Mouse (Mus musculus): Measurements from ENCODE around the gene Hmcn2.

The Hmcn2 gene

DNA sequence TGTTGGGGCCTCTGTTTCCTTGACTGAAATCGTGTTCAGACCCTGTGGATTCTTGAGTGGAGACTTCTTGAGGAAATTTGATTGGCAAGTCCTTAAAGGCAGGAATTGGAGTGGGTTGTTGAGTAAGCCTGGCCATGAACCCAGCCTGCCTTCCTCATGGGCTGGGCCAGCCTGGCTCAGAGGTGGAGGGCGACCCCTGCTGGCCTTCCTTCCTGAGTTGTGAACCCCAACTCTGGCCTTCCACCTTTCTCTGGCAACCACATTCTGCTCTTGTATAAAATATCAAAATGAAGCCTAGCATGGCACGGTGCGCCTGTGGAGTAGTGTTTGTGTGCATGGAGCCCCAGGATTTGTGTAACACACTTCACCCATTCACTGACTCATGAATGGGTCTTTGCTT is 8.5 kb upstream of the Hmcn2 start:
- no peak for DNase-seq

DNA sequence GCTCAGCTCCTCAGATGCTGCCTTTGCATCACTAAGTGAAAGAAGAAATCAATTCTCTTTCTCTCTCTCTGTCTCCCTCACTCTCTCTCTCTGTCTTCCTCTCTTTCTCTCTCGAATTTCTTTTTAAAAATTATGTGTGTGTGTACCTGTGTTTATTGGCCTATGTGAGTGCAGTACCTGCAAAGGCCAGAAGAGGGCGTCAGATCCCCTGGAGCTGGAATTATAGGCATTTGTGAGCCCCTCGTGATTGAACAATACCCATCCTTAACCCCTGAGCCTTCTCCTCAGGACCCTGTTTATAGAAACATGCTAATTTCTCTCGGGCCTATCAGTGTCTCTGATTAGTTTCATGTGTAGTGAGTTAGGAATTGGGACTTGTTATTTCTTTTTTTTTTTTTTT is 6.0 kb upstream of the Hmcn2 start:
- no peak for DNase-seq

DNA sequence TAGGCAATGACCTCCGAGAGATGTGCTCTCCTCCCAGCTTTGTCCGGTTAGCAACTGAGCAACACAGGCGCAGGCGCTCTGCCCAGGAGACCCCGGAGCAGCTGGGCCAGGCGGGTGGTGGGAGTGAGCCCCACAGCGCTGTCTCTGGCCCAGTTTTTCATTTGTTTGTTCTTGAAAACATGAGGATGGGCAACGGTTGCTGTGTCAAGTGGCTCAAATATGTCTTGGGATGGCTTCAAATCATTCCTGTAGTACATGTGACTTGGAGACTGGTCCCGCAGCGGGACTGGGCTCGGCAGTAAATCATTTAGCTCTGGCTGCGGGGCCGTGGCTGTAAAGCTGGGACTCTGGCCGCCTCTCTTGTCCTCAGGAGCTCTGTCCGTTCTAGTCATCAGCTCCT is 4.7 kb upstream of the Hmcn2 start:
- no peak for DNase-seq

DNA sequence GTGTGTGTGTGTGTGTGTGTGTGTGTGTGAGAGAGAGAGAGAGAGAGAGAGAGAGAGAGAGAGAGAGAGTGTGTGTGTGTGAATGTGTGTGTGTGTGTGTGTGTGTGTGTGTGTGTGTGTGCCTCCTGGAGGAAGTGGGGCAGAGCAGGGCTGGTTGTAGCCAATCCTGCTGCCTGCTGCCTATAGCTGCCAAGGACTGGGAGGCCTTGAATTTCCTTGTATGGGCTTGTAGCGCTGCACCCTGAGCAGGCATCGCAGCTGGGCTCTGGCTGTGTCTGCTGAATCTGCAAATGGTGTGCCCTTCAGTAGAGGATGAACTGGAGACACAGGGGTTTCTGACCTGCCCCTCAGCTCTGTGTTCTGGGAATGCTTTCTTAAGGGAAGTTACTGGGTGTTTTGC is 3.9 kb downstream of the Hmcn2 start:
- no peak for DNase-seq

DNA sequence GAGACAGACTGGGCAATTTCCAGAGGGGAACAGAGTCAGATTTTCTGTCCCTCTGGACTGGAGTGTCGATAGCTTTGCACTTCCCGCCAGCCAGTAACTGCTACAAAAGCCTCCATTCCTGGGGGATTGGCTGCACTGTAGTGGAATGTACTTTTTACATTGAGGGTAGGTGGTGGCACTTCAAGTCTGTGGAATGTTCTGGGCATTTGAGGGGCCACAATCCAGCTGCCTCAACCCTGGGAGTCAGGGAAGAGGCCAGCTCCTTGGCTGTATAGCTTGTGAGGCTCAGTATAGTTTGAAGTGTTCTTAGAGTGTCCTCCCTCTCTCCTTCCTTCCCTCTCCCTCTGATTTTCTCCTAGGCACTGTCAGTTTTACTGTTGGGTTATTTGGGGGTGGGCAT is 5.0 kb downstream of the Hmcn2 start:
- no peak for DNase-seq

DNA sequence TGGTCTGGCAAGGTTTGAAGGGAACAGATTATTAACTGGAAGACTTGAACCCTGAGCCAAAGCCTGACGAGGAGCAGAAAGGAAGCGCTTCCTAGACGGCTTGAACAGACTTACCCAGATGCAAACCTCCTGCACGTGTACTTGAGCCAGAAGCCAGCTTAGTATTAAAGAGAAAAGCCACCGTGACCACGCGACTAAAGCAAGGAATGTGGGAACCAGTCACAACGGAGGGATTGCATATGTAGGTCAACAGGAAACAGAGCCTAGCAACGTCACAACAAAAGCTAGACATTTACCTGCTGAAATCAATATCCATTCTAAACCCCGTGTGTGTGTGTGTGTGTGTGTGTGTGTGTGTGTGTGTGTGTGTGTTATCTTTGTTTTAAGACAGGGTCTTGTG is 13.0 kb downstream of the Hmcn2 start:
- DNase-seq = no peak

DNA sequence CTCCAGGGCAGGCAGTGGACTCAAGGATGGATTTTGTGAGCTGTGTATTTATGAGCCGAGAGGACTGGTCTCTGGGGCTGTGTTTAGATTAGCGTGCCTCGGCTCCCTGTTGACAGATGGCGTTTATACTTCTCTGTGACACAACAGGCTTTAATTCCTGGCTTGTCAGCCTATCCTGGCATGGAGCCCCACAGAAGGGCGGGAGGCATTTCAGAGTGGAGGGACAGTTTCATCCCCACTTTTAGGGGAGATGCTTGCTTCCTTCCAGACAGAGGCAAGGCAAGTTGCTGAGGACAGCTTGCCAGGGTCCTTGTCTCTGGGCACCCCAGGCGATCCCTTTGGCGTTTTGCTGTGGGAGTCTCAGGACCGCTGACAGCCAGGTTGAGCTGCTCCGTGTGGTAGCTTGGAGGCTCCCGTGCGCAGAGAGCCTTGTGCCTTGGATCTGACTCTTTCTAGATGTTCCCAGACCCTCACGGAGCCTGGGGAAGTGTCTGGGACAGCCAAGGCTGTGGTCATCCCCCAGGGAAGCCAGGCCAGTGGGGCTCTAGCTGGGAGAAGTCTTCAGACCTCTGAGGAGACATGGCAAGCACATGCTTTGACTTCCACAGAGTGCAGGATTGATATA is 23.6 kb downstream of the Hmcn2 start:
- no peak for DNase-seq

DNA sequence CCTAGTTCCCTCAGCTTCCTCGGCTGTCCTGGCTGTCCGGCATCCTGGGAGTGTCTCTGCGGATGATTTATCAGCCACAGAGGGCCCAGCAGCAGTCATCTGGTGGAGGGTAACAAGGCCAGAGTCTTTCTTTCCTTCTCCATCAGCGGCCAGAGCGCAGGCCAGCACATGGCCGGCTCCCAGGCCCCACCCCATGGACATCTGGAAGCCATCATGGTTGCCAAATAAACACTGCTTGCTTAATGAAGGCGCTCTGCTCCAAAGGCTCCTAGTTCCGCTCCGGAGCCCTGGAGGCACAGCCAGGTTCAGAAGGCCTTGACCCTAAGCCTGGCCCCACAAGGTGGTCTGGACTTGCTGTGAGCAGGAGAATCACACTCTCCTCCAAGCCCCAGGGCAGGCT is 25.6 kb downstream of the Hmcn2 start:
- DNase-seq = no peak

DNA sequence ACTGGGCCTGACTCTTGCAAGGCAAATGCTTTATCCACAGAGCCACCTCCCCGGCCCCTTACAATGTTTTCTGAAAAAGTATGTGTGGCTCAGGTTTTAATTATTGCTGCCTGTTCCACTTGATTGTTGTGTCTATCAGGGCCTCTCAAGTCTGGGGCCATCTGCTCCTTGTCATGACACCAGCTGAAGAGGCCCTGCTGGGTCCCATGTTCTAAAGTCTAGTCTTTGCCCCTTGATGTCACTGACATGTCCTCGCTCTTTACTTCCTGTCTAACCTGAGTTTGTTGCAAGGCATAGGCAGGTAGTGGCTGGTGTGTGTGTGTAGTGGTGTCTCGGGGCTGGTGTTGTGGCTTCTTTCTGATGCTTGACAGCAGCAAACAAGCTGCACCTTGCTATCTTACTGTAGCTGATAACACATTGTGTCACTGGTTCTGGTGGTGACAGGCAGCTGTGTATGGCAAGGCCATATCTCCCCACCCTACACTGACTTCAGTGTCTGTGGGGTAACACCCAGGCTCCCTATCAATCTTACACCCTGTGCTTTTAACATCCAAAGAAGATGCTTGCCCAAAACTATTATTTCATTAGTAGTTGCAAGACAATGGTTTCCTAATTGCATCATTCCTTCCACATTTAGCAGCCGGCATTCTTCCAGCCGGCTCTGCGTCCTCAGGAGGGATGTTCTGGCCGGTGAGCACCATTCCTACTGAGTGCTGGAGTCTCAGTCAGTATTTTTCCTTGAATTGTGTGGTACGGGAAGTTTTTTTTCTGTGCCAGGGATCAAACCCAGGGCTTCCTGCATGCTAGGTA is 27.7 kb downstream of the Hmcn2 start:
- DNase-seq = no peak

DNA sequence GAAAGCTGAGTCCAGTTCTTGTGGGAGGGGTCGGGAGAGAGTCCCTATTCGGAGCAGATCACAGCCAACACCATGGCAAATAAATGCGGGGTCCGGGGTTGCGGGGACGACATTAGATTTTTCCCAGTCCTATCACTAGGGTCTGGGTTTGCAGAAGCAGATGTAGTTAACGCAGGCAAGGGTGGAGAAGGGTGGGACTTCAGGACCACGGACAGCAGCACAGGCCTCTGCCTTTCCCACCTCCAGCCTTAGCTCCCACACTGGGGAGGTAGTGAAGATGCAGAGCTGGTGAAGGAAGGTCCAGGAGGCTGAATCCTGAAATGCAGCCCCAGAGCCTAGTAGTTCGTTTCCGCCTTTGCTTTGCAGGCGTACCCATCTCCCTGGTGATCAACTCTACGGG is 31.9 kb downstream of the Hmcn2 start:
- no peak for DNase-seq

DNA sequence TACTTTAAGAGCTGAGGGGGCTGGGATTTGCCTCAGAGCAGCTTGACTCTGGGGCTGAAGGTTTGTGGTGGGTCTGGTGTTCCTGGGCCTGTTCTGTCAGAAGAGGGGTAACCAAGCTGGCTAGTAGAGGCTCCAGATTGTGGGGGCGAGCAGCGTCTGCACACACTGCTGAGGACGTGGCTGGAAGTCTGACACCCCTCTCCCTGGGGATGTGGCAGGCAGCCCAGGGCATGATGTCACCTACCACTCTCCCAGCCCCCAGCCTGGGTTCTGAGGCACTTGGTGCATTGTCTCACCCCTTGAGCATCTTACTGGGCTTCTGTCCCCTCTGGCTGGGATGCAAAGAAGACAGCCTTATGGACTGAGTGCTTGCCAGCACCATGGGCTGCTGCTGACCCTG is 34.2 kb downstream of the Hmcn2 start:
- DNase-seq = no peak

DNA sequence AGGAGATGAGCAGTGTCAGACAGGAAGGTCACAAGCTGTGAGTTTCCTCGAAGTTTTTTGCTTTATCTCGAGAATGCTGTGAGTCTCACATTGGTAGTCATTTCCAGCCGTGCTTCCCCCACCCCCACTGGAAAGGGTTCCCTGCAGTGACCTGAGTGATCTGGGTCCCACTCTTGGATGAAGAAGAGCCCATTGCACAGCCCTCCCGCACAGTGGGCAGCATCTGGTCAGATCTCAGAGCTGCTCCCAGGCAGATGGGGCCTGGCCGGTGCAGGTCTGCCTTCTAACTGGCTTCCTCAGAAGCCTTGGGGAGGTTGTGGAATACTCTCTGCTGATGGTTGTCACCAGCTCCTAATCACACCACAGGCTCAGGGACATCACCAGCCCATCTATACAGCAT is 34.6 kb downstream of the Hmcn2 start:
- DNase-seq = no peak

DNA sequence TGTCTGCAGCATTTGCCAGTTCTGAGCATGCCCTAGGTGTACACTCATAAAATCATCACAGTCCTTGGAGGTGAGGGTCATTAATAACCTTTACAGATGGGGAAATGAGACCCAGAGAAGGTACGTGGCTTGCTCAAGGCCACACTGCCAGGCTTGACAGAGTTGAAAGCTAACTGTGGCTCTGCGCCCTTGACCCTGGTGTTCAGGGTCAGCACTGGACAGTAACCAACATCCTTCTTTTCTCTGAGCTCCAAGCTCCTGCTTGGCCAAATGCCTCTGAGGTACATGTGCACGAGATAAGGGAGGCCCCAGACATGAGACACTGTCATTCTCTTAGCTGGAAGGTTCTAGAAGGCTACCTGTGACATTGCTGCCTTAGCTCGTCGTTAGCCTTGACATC is 42.6 kb downstream of the Hmcn2 start:
- no peak for DNase-seq

DNA sequence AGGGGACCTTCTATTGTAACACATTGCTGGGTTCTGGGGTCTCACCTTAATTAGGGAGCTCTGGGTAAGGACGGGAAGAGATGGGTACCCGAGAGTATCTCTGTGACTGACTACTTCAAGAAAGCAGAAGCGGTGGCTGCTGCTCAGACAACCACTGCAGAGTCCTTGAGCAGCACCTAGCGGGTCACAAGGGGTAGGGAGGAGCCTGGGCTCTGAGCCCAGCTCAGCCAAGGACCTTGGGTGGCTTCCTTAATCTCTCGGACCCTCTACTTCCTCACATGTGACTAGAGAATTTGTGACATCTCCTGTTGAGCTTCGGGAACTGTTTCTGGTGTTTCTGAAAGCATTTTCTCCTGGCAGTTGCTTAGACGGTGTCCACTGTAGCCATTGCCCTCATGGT is 45.1 kb downstream of the Hmcn2 start:
- DNase-seq = no peak

DNA sequence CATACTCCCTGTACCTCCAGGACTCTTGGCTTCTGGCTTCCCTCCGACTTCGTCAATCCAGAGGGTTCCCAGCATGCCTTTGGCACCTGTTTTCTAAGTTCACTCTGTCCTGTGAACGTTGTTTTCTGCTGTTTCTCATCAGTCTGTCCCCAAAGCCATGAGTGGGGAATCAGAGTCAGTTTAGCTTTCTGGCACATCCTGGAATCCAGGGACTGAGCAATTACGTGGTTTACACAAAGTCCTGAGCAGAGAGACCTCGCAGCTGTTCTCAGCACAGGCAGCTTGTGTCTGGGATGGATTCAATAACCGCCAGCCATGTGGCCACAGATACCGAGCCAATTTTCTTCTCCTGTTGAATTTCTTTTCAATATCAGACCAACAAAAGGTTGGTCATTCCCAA is 53.0 kb downstream of the Hmcn2 start:
- no peak for DNase-seq

DNA sequence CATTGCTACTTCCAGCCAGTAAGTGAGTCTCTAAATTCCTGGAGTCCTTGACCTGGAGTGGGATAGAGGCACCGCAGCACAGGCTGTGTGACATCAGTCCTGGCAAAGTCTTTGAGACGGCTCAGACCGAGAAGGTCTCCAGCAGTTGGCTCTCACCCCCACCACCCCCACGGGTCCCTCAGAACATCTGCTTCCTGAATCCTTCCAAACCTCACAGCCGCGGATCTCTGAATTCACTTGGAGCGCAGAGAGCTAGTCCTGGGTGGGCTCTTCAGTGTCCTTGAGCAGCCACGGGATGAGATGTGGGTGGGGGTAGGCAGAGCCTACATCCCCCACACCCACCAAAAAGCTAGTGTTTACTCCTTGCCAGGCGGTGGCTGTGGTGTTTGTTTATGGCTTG is 57.2 kb downstream of the Hmcn2 start:
- DNase-seq = no peak

DNA sequence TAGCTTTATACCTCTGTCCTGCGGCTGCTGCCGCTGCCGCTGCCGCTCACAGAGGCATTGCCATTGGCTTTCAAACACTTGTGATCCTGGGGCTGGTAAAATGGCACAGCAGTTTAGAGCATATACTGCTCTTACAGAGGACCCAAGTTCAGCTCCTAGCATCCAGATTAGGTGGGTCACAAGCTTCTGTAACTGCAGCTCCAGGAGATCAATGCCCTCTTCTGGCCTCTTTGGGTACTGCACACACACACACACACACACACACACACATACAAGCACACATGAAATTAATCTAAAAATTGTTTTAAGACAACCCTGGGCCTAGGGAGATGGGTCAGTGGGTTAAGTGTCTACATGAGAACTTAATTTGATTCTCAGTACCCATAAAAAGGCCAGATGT is 58.0 kb downstream of the Hmcn2 start:
- no peak for DNase-seq

DNA sequence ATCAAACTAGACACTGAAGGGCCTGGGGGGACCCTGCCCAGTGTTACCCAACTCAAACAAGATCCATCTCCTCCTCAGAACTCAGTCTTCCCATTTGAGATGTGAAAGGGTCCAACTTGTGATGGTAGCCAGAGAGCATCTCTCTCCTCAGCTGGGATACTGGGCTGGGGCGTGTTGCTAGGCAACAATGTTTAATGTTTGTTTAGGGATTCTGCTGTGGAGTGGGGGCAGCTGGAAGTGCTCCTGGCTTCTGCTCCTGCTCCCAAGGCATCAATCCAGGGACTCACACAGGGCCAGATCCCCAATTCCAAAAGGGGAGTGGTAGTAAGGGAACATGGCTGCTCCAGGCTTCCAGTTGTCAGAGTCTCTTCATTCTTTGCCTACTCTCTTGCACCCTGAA is 60.2 kb downstream of the Hmcn2 start:
- DNase-seq = peak; percentile 18

DNA sequence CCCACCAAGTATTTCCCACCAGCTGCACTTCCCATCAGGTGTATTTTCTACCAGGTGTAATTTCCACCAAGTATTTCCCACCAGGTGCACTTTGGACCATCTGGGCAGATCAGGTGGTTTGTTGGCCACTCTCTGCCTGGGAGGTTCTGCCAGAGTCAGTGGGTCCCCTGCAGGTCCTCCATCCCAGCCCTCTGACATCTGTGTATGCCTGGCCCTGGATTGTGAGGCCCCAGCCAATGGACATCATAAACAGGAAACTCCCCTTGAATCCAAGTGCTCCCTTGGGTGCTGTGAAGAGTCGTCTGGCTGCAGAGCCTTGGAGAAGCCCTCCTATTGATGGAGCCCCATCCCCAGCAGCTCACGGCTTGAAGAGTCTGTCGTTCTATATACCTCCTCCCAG is 61.8 kb downstream of the Hmcn2 start:
- DNase-seq = no peak

DNA sequence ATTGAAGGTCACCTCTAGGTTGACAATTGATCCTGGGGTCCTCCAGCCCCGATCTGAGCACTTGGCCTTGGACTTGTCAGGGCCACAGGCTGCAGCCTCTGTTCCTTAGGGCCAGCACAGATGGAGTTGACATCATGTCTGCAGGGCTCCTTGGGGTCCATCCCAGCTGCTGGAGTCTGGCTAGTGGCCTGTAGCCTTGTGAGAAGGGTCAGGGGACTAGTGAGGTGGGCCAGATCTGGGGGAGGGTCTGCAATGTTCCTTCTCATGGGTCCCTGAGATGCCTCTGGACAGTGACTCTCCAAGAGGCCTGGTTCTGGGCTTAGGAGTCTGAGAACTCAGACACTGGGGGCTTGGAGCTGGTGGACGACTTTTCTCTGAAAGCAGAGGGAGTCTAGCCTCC is 63.3 kb downstream of the Hmcn2 start:
- DNase-seq = no peak

DNA sequence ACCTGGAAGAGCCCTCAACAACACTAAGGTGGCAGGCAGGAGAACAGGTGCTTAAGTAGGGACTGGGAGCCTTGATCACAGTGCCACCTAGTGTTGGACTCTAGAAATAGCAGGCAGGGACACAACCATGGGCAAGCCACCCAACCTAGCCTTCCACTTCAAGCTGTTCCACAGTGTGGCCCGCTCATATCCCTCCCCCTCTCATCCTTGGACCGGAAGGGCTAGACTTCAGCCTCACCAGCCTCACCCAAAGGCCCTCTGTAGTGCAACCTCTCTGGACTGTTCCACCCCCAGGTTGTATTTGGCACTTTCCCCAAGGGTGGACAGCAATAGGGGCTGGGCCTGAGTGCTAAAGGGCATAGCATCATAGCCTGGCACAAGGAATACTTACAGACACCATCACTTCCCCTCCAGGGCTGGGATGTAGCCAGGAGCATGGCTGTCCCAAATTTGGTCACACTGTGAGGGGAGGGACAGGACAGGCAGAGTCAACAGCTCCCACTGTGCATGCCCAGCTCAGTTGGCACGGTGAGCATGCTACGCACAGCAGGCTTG is 67.2 kb downstream of the Hmcn2 start:
- DNase-seq = peak; percentile 34

DNA sequence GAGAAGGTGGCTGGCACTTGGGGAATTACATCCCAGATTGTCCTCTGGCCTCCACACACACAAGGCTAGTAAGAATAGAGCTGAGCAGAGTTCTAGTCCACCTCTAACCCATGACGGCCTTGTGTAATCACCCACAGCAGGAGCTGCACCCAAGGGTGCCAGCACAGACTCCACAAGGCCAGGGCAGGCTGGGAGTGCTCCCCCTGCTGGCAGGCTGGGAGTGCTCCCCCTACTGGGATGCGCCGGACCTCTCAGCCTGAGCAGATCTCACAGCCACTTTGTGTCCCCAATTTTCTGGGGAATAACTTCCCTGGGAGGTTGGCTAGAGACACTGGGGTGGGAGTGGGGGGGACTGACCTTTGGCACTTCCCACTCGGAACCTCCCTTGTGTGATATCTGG is 68.7 kb downstream of the Hmcn2 start:
- DNase-seq = peak; percentile 47

DNA sequence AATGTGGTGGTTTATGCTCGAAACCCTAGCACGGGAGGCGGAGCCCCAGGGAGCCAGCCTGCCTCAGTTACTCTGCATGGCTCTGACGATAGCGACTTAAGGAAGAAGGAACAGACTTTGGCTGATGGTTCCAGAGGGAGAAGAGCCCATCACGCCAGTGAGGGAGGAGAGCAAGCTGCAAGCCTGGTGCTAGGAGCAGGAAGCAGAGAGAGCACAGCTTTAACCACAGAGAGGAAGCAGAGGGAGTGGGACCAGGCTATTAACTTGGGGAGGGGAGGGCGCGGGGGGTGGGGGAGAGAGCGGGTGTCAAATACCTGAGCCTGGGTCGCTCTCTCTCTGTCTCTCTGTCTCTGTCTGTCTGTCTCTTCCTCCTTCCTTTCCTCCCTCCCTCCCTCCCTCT is 102.8 kb downstream of the Hmcn2 start:
- no peak for DNase-seq

DNA sequence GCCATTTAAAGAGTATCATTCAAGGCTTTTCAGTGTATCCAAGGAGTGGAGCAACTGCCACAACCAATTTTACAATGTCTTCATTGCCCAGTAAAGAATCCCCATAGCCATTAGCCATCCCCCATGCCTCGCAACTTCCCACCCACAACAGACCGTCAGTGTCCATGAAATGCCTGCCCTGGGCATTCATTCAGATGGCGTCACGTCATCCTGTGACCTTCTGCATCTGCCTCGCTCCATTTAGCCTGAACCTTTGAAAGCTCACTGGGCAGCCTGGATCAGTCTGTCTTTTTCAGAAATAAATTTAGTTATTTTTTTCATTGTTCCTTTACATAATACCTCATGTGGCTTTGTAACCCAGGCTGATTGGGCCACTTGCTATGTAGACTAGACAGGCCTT is 103.8 kb downstream of the Hmcn2 start:
- no peak for DNase-seq

DNA sequence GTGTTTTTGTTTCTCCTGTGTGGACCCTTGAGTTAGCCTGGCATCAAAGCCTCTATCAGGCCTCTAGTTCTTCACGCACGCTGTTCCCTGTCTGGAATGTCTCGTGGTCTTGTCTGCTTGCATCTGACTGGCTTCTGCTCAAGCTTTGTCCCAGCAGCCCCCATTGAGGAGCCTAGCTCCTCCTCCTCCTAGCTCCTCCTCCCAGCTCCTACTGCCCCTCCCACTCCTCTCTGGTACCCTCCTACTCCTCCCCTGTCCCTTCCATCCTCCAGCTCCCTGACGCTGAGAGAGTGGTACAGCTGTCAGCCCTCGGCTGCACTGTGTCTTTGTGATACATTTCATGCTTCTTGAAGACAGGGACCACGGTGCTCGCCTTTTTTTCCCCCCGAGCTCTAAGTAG is 104.4 kb downstream of the Hmcn2 start:
- DNase-seq = no peak
